Mouse (Mus musculus) forebrain, embryonic 11.5 days (tissue): ENCODE results near the gene Epn1. TPM values are rescaled to one million over a fixed set of nuclear protein-coding genes. Genes with fewer than 3 reads are reported as not detected.

Experiments used
- ATAC-seq: fragments of 200-750 bp; cut with Nextera tagmentation; replicated peaks from 2 replicates; pipeline ENCODE4 v1.8.0; 2017; ENCODE audit warnings: moderate TSS enrichment; ENCODE audit not compliant: low FRiP score
- DNase-seq: peaks from one replicate; pipeline ENCODE4 v3.0.0-alpha.2; 2017; ENCODE audit warnings: low spot score
- H3K27ac ChIP-seq: fragments of 300-500 bp; sonication (generic); 2 replicates; pipeline ENCODE4 v1.5.1; 2014; ENCODE audit warnings: low read depth, low read length
- H3K27me3 ChIP-seq: fragments of 300-500 bp; sonication (generic); 2 replicates; pipeline ENCODE4 v1.6.1; 2014; ENCODE audit warnings: mild to moderate bottlenecking, low read length, mixed read lengths; ENCODE audit not compliant: control insufficient read depth, insufficient read depth
- H3K36me3 ChIP-seq: fragments of 300-500 bp; sonication (generic); 2 replicates; pipeline ENCODE4 v1.6.1; 2014; ENCODE audit warnings: mild to moderate bottlenecking, low read length, moderate library complexity, mixed read lengths; ENCODE audit not compliant: control insufficient read depth, insufficient read depth
- H3K4me1 ChIP-seq: fragments of 300-500 bp; sonication (generic); replicated peaks from 2 replicates; pipeline ENCODE4 v1.6.1; 2014; ENCODE audit warnings: low read length, mixed read lengths; ENCODE audit not compliant: control insufficient read depth, insufficient read depth
- H3K4me2 ChIP-seq: fragments of 300-500 bp; sonication (generic); 2 replicates; pipeline ENCODE4 v1.6.1; 2014; ENCODE audit warnings: low read depth, mild to moderate bottlenecking, low read length, moderate library complexity, mixed read lengths; ENCODE audit not compliant: severe bottlenecking
- H3K4me3 ChIP-seq: fragments of 300-500 bp; sonication (generic); 2 replicates; pipeline ENCODE4 v1.5.1; 2014; ENCODE audit warnings: low read depth, low read length
- H3K9ac ChIP-seq: fragments of 300-500 bp; sonication (generic); 2 replicates; pipeline ENCODE4 v1.6.1; 2014; ENCODE audit warnings: low read length
- H3K9me3 ChIP-seq: fragments of 300-500 bp; sonication (generic); 2 replicates; pipeline ENCODE4 v1.6.1; 2016; ENCODE audit warnings: low read length, mixed read lengths; ENCODE audit not compliant: control insufficient read depth
- WGBS: fragments of 180-500 bp; shearing (Covaris S2); extraction: QIAGEN DNeasy Blood & Tissue Kit; methylation state at CpG from one replicate; pipeline ENCODE4 v1.1.7; 2014; 5-methylcytosine and 5-hydroxymethylcytosine counted together
- polyA plus RNA-seq: library from polyadenylated mRNA; unstranded; fragments of >200 nt; fragmentation: Nextera tagmentation; extraction: Ambion mirVana; gene quantifications from 2 replicates; pipeline ENCODE4 v1.2.1, GENCODE M21; 2014

Gene Epn1
- polyA plus RNA-seq, 1 experiment from 2014 or later = 70.1 TPM

GRCm38 (mm10) chr7:5038109-5038732 lies 41.8 kb upstream of the Epn1 start, which contains the start of gene Zfp784:
Zfp784 (minus strand) TSS chr7:5038446.
- peak within 1 kb of the TSS; percentile 49 for H3K4me2 ChIP-seq
- no peaks in the 10 kb centered on the region for H3K9me3 ChIP-seq
- peaks cover 2% of the 10 kb centered on the region; the same call in 1 of the 2 replicates for H3K36me3 ChIP-seq
- peak within 1 kb of the TSS; percentile 93 for H3K27ac ChIP-seq
- no peaks in the 10 kb centered on the region for H3K27me3 ChIP-seq
- WGBS = under 1% methylated on average over 48 of the region's 48 CpGs
- H3K4me1 ChIP-seq = no peaks in the 10 kb centered on the region
- DNase-seq = peak; percentile 95
- H3K9ac ChIP-seq = peak within 1 kb of the TSS; percentile 75
- peak within 1 kb of the TSS; percentile 64 for H3K4me3 ChIP-seq
- ATAC-seq = peak; percentile 96

- peak overlapping the region; percentile 93; the same call in 1 of the 2 replicates for H3K27ac ChIP-seq
- H3K9ac ChIP-seq = peak overlapping the region; percentile 75
Measured at GRCm38 (mm10) chr7:5038940-5039339, 41.1 kb upstream of the Epn1 start.

GRCm38 (mm10) chr7:5044981-5045380 lies 35.1 kb upstream of the Epn1 start:
- Histone ChIP-seq H3K9ac (no peak overlapping the region), H3K9me3 (no peaks in the 10 kb centered on the region), H3K36me3 (no peaks in the 10 kb centered on the region), H3K4me2 (no peak overlapping the region), H3K4me3 (no peak overlapping the region), H3K27ac (no peak overlapping the region), H3K27me3 (no peaks in the 10 kb centered on the region), H3K4me1 (no peaks in the 10 kb centered on the region)
- no peak for ATAC-seq
- WGBS = 77% methylated on average over 2 of the region's 2 CpGs
- no peak for DNase-seq

More at GRCm38 (mm10) chr7:5038940-5039339, 41.1 kb upstream of the Epn1 start:
- H3K36me3 ChIP-seq = peaks cover 2% of the 10 kb centered on the region; the same call in 1 of the 2 replicates
- H3K4me1 ChIP-seq = no peaks in the 10 kb centered on the region
- ATAC-seq (no peak), DNase-seq (no peak)
- H3K9me3 ChIP-seq = no peaks in the 10 kb centered on the region
- peak overlapping the region; percentile 64 for H3K4me3 ChIP-seq
- 39% methylated on average over 5 of the region's 5 CpGs for WGBS
- peak overlapping the region; percentile 49 for H3K4me2 ChIP-seq
- H3K27me3 ChIP-seq = no peaks in the 10 kb centered on the region

- no peaks in the 10 kb centered on the region for H3K9me3 ChIP-seq
- no peak overlapping the region for H3K4me2 ChIP-seq
- WGBS = 72% methylated on average over 2 of the region's 2 CpGs
- ATAC-seq (no peak), DNase-seq (no peak)
- H3K9ac ChIP-seq = no peak overlapping the region
- H3K4me3 ChIP-seq = no peak overlapping the region
- no peak overlapping the region for H3K27ac ChIP-seq
- H3K4me1 ChIP-seq = no peaks in the 10 kb centered on the region
- no peaks in the 10 kb centered on the region for H3K27me3 ChIP-seq
- no peaks in the 10 kb centered on the region for H3K36me3 ChIP-seq
Measured at GRCm38 (mm10) chr7:5046112-5046511, 33.9 kb upstream of the Epn1 start.

- 41% methylated on average over 2 of the region's 2 CpGs for WGBS
- H3K27ac ChIP-seq = no peak overlapping the region
- peaks cover 3% of the 10 kb centered on the region; the same call in 1 of the 2 replicates for H3K27me3 ChIP-seq
- H3K9ac ChIP-seq = no peak overlapping the region
- H3K4me1 ChIP-seq = peaks cover 4% of the 10 kb centered on the region
- no peaks in the 10 kb centered on the region for H3K9me3 ChIP-seq
- DNase-seq (no peak), ATAC-seq (no peak)
- no peak overlapping the region for H3K4me3 ChIP-seq
- H3K4me2 ChIP-seq = no peak overlapping the region
- no peaks in the 10 kb centered on the region for H3K36me3 ChIP-seq
Measured at GRCm38 (mm10) chr7:5047313-5047712, 32.7 kb upstream of the Epn1 start.

GRCm38 (mm10) chr7:5051193-5052192 lies 28.5 kb upstream of the Epn1 start, which contains the start of gene Zfp580:
Zfp580 (plus strand) TSS chr7:5051538.
- Histone ChIP-seq H3K4me3 (peak within 1 kb of the TSS; percentile 77), H3K27me3 (peaks cover 43% of the 10 kb centered on the region), H3K27ac (peak within 1 kb of the TSS; percentile 53), H3K9me3 (no peaks in the 10 kb centered on the region), H3K4me1 (peaks cover 20% of the 10 kb centered on the region), H3K9ac (peak within 1 kb of the TSS; percentile 92), H3K36me3 (no peaks in the 10 kb centered on the region), H3K4me2 (peak within 1 kb of the TSS; percentile 93)
- WGBS = 2% methylated on average over 65 of the region's 65 CpGs
- DNase-seq (peak; percentile 92), ATAC-seq (peak; percentile 84)

- ATAC-seq = no peak
- Histone ChIP-seq H3K27me3 (peaks cover 52% of the 10 kb centered on the region), H3K27ac (no peak overlapping the region), H3K9ac (peak overlapping the region; percentile 92), H3K36me3 (no peaks in the 10 kb centered on the region), H3K9me3 (no peaks in the 10 kb centered on the region), H3K4me2 (peak overlapping the region; percentile 93), H3K4me3 (peak overlapping the region; percentile 77), H3K4me1 (peaks cover 26% of the 10 kb centered on the region)
- 5% methylated on average over 9 of the region's 12 CpGs for WGBS
- DNase-seq = no peak
Measured at GRCm38 (mm10) chr7:5052438-5052837, 27.6 kb upstream of the Epn1 start.

GRCm38 (mm10) chr7:5052931-5053343 lies 27.1 kb upstream of the Epn1 start:
- WGBS = 2% methylated on average over 41 of the region's 45 CpGs
- Histone ChIP-seq H3K4me1 (peaks cover 26% of the 10 kb centered on the region), H3K9me3 (no peaks in the 10 kb centered on the region), H3K4me3 (peak overlapping the region; percentile 77), H3K4me2 (peak overlapping the region; percentile 93), H3K27ac (no peak overlapping the region), H3K9ac (peak overlapping the region; percentile 49), H3K36me3 (no peaks in the 10 kb centered on the region), H3K27me3 (peaks cover 54% of the 10 kb centered on the region)
- ATAC-seq (no peak), DNase-seq (no peak)
